Mouse (Mus musculus): ENCODE data around the gene 1700025G04Rik.

GRCm38 (mm10) chr1:152051858-152052257 is 38.1 kb downstream of the 1700025G04Rik start:
- TF ChIP-seq CTCF (IDR thresholded peaks at IDR 0.05; ENCODE audit: insufficient read depth, low read length) (no peak), POLR2A (IDR thresholded peaks at IDR 0.05; ENCODE audit: borderline replicate concordance, extremely low read depth, low read depth, low read length) (no peak)
